Mouse (Mus musculus): Measurements from ENCODE around the gene Gsto2.

Gene Gsto2

GRCm38 (mm10) chr19:47919126-47919965, 54.0 kb downstream of the Gsto2 start, which contains the start of the genes Cfap43 and Itprip:
Gene Cfap43 (minus strand): TSS chr19:47919287.
Gene Itprip (minus strand): TSS chr19:47919299.
- peak; percentile 70 to 78 for DNase-seq (ENCODE audit: low spot score in 2 of 2)

- no peak for DNase-seq (ENCODE audit: low spot score in 2 of 2)
Measured at GRCm38 (mm10) chr19:47919966-47920375, 54.6 kb downstream of the Gsto2 start.

- no peak for DNase-seq (ENCODE audit: low spot score in 2 of 2)
Measured at GRCm38 (mm10) chr19:47925819-47926218, 60.5 kb downstream of the Gsto2 start.

GRCm38 (mm10) chr19:47927032-47927431, 61.7 kb downstream of the Gsto2 start:
- DNase-seq (ENCODE audit: low spot score in 2 of 2), result no peak

GRCm38 (mm10) chr19:47929043-47929442, 63.7 kb downstream of the Gsto2 start:
- DNase-seq (ENCODE audit: low spot score in 2 of 2), result no peak

- DNase-seq (ENCODE audit: low spot score in 2 of 2), result peak in 1 of 2 experiments; percentile 49
Measured at GRCm38 (mm10) chr19:47931982-47932638, 66.8 kb downstream of the Gsto2 start.

GRCm38 (mm10) chr19:47934146-47934545, 68.8 kb downstream of the Gsto2 start:
- no peak for DNase-seq (ENCODE audit: low spot score in 2 of 2)

GRCm38 (mm10) chr19:47934636-47935238, 69.4 kb downstream of the Gsto2 start:
- DNase-seq (ENCODE audit: low spot score in 2 of 2), result no peak

GRCm38 (mm10) chr19:47935530-47935929, 70.2 kb downstream of the Gsto2 start:
- no peak for DNase-seq (ENCODE audit: low spot score in 2 of 2)

Data from thymus, postnatal 10 days (tissue).